Mouse (Mus musculus) ZHBTc4 (cell line): ENCODE data around the gene Slc15a1.

Experiments
- DNase-seq: peaks from one replicate; pipeline ENCODE4 v3.0.0-alpha.2; 2011; ENCODE audit warnings: low read depth, low spot score

The Slc15a1 gene

GRCm38 (mm10) chr14:121493712-121494111, 11.3 kb downstream of the Slc15a1 start:
- no peak for DNase-seq

DNA sequence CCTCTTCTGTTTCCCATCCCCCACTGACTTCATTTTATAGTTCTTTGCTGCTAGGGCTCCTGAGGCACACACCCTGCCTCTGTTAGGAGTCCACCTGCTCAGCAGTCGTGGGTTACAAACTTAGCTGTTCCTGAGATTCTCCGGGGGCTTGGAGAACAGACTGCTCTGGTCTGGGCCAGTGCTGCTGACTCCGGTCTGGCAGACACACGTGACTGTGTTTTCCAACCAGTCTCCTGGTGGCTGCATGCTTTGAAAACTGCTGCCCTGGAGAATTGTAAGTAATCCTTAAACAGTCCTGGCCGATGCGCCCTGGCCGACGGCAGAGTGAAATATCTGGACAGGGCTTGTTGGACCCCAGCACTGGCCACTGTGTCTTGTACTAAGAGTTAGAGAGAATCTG, 12.7 kb downstream of the Slc15a1 start:
- DNase-seq = peak; percentile 45

DNA sequence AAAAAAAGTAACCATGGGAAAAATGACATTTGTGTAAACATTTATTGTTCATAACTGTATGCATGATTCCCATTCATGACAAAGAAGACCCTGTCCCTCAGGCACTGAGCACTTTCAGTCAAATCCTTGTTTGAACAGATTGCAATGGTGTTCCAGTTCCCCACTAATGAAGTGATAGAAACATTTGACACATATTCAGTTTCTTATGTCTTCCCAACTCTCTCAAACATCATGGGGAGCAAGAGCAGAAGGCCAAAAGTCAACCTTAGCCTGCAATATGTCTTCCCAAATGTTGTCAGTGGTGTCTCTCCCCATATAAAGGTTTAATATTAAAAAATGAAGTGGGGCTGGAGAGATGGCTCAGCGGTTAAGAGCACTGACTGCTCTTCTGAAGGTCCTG, 19.3 kb downstream of the Slc15a1 start:
- no peak for DNase-seq

GRCm38 (mm10) chr14:121484436-121484835, 20.6 kb downstream of the Slc15a1 start:
- no peak for DNase-seq

GRCm38 (mm10) chr14:121482181-121482580, 22.9 kb downstream of the Slc15a1 start:
- no peak for DNase-seq

- no peak for DNase-seq
Observed at GRCm38 (mm10) chr14:121481591-121481990, 23.5 kb downstream of the Slc15a1 start.

DNA sequence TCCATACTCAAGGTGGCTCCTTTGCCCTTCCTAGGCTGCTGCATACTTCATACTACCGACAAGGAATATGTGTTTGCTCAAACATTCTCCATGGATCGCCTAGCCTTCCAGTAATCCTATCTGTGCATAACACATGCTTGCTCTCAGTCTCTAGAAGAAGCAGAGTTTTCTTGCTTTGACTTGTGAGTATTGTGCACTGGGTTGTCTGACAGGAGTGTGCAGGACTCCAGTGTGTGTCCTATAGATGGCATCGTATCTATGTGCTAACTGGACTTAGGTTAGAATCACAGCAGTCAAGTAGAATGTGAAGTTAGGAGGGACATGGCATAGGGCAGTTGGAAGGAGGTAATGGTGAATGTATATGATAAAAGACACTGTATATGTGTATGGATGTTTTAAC, 26.0 kb downstream of the Slc15a1 start:
- no peak for DNase-seq

- DNase-seq = no peak
Observed at GRCm38 (mm10) chr14:121477925-121478693, 26.9 kb downstream of the Slc15a1 start.

GRCm38 (mm10) chr14:121473869-121474268, 31.2 kb downstream of the Slc15a1 start:
- DNase-seq = no peak

- DNase-seq = no peak
Observed at GRCm38 (mm10) chr14:121471545-121472121, 33.4 kb downstream of the Slc15a1 start.

DNA sequence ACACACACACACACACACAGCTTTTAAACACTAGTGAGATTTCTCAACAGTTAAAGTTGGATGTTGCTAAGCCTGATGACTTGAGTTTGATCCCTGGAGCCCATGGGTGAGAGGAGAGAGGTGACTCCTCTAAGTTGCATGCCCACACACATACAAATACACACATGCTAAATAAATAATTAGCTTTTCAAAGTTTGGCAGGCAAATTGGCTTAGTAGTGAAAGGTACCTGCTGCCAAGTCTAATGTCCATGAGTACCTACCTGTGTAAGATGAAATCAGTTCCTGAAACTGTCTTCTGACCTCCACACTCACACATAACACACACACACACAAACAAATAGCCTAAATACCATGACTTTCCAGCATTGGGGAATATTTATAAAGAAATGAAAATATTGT, 35.5 kb downstream of the Slc15a1 start:
- no peak for DNase-seq

- peak; percentile 70 for DNase-seq
Observed at GRCm38 (mm10) chr14:121467646-121468045, 37.4 kb downstream of the Slc15a1 start.

DNA sequence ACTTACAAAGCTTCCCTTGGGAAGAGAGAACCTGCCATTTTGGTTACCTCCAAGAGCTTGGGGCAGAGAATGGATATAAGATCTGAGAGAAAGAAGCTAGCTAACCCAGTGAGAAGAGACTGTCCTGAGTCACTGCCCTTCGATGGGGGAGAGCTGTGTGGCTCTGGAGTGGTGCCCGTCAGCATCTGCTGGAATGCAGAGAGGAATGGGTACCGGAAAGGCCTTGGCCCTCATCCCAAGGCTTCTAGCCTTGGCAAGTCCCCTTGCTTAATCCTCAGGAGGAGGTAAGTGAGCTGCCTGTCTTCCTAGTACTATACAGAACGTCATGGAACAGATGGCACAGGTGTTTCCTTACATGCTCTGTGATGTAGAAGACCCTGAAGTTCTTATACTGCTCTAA, 38.6 kb downstream of the Slc15a1 start:
- no peak for DNase-seq

DNA sequence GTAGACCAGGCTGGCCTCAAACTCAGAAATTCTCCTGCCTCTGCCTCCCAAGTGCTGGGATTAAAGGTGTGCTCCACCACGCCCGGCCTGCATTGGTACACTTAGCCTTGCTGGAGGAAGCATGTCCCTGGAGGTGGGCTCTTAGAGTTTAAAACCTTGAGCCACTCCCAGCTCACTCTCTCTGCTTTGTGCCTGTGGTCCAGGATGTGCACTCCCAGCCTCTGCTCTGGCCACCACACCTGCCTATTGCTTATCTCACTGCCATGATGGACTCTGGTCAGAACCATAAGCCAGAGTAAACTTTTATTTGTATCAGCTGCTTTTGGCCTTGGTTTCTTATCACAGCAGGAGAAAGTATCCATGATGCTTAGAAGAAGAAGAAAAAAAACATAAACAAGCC, 40.7 kb downstream of the Slc15a1 start:
- DNase-seq = no peak

DNA sequence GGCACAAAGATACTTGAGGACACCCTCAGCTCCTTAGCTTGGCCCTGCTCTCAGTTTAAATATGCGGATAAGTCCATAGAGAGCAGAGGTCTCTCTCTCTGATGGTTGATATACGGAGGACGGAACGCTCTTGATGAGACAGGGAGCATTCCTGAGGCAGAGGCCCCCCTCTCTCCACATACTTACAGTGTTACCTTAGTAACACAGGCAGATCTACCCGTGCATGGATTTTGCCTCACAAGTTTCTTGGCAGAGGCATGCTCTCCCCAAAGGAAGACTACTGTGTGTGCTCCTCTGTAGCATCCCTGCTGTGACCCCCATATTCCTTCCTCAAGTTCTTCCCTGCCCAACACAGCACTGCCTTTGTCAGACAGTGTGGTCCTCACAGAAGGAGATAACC, 42.3 kb downstream of the Slc15a1 start:
- no peak for DNase-seq

DNA sequence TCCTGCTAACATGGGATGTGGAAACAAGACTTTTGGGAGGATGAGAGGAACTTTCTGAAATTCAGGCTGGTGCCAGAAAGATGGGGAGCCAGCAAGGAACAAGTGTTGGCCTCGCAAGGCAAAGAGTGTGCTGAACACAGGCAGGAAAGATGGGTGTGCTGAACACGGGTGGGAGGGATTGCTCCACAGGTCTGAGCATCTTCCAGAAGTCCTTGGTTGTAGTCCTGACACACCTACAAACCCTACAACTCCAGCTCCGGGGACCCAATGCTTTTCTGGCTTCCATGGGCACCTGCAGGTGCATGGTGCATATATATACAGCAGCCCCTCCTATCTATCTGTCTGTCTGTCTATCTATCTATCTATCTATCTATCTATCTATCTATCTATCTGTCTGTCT, 44.1 kb downstream of the Slc15a1 start:
- DNase-seq = no peak

DNA sequence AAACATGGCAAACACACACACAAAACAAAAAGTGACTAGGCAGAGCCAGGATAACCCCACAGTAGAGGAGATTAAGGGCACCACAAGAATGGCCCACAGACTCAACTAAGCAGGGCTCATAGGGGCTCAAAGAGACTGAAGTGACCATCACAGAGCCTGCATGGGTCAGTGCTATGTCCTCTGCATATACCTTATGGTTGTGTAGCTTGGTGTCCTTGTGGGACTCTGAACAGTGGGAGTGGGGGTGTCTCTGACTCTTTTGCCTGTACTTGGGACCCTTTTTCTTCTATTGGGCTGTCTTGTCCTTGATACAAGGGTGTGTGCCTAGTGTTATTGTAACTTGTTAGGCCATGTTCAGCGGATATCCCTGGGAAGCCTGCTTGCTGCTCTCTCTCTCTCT, 46.5 kb downstream of the Slc15a1 start:
- no peak for DNase-seq

GRCm38 (mm10) chr14:121457536-121457935, 47.5 kb downstream of the Slc15a1 start:
- DNase-seq = peak; percentile 71

GRCm38 (mm10) chr14:121456416-121457285, 48.4 kb downstream of the Slc15a1 start:
- DNase-seq = peak; percentile 75

DNA sequence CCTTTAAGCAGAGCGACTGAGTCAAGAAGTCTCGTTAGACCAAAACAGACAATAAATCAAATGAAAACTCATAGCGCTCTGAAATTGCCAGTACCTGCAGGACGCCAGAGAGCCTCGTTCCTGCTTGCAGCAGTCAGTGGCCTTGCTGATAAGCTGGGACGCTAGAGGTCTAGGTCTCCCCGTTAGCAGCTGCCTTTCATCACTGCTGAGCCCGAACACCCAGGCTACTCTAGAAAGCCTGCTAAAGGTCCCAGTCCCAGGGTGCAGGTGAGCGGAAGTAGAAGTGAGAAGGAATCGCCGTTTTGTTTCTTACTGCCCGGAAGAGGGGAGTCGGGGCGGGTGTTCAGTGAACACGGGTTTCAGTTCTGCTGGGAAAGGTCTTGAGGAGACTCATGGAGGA, 49.1 kb downstream of the Slc15a1 start:
- DNase-seq = peak; percentile 60

DNA sequence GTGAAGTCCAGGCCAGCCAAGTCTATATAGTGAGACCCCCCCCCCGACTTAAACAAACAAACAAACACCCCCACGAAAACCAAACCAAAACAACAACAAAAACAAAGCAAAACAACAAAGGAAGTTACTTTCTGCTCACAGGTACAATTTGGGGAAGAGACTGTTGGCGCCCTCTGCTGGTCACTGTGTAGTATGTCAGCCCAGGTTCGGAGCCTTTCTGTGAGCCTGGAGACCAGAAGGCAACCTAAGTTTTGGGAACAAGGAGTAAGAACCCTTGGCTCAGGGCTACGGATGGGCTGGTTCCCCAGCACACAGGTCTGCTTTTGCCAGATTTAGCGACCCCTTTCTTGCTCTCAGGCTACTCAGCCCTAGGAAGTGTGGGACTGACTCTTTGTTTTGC, 49.5 kb downstream of the Slc15a1 start:
- DNase-seq = peak; percentile 94

DNA sequence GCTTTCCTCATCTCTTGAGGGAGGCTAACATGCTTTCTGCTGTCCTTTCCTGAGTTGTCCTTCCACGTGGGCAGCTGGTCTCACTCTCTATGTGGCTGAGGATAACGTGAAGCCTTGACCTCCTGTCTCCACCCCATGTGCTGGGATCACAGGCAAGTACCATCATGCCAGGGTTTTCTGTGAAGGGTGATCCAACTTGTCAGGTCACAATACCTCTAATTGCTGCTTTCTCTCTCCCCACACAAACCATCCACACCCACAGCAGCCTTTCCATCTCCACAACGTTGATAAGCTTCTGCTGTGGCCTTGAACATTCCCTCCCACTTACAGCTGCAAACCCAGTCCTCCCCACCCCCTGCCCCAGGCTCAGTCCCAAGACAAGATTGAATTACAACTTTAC, 51.9 kb downstream of the Slc15a1 start:
- DNase-seq = peak; percentile 38
